Mouse (Mus musculus): ENCODE data around the gene Plpp4.

Gene Plpp4

GRCm38 (mm10) chr7:129303356-129303755 lies 46.5 kb downstream of the Plpp4 start:
- DNase-seq (ENCODE audit: low spot score), result no peak

- no peak for DNase-seq (ENCODE audit: low spot score)
These were observed 50.4 kb downstream of the Plpp4 start for GRCm38 (mm10) chr7:129307042-129307825.

DNA sequence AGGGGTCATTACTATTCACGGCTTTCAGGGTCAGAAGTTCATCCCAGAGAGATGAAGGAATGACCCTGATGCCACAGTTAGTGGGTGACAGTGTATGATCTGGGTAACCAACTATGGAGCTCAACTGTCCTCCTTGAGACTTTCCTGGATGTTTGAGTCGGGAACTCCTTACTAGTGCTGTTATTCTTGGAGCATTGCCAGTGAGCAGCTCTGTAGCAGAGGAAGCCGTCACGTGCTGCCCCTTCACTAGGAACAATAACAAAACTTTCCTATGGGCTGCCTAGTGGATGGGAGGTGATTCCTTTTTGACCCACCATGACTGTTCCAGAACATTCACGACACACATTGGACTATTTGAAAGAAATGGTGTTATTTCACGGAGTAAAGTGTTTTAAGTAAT lies 51.8 kb downstream of the Plpp4 start:
- no peak for DNase-seq (ENCODE audit: low spot score)

- no peak for DNase-seq (ENCODE audit: low spot score)
These were observed 55.7 kb downstream of the Plpp4 start for GRCm38 (mm10) chr7:129312521-129312920.

- no peak for DNase-seq (ENCODE audit: low spot score)
These were observed 57.1 kb downstream of the Plpp4 start for GRCm38 (mm10) chr7:129313969-129314368.

DNA sequence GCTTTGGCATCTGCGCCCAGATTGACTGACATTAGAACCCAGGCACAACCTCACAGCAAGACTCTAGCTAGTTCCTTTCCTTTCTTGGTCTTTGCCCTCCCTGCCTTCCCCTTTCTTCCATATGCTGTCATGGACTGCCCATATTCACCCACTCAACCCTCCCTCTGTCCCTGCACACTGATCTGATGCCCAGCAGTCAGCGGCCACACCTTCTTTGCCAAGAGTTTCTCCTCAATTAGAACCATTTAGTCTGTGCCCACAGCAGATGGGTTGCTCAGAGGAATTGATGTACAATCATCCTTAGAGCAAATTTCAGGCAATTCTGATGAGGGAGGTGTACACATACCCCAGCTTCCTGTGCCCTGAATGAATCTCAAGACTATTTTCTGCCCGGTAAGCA lies 83.3 kb downstream of the Plpp4 start:
- no peak for DNase-seq (ENCODE audit: low spot score)

DNA sequence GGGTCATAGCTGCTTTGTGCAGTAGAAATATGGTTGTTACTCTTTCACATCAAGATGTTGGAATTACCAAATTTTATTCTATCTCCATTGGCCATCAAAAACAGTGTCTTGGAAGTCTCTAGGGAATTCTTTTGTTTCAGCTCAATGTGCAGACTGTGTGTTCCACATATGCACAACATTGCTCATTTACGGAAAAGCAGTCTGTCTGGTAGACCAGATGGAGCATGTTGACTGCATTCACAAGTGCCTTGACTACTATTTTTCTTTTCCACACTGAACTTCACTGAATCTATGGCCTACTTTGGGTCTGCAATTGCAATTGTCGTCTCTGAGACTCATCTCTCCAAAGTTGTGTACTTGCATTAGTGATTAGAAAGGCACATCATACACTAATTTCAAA lies 98.7 kb downstream of the Plpp4 start:
- no peak for DNase-seq (ENCODE audit: low spot score)

DNA sequence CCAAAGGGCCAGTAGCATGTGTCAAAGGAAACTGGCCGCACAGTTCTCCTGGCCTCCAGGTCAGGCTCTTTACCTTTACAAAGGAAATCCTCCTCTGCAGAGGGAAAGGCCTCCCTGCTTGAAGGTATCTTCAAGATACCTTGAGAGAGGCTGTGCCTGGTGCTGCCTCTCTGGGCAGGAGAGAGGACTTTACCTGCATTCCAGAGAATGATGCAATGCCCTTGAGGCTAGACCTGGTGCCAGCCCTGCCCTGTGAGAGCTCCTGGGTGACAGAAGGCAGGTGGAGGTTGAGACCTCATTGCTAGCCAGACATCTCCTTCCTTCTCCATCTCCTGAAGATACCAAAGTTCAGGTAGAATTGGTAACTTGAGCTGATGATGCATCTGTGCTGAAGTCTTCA lies 118.5 kb downstream of the Plpp4 start:
- DNase-seq (ENCODE audit: low spot score), result no peak

- DNase-seq (ENCODE audit: low spot score), result no peak
These were observed 128.3 kb downstream of the Plpp4 start for GRCm38 (mm10) chr7:129385149-129385548.

- no peak for DNase-seq (ENCODE audit: low spot score)
These were observed 136.1 kb downstream of the Plpp4 start for GRCm38 (mm10) chr7:129392835-129393489.

DNA sequence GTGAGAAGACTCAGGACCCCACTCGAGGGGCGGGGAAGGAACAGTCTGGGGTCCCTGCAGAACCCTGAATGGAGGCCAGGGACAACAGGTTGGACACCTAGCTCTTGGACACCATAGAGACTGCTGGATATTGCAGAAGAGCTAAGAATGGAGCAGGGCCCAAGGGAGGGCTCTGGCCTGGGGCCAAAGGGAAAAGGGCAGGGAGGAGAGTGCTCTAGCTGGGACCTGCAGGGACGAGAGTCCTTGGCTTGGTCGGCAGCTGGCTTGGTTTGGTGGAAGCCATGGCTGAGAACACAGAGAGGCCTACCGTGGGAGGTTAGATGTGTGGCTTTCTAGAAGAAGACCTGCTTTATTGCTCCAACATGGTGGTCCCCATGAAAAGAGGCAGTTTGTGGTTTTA lies 139.7 kb downstream of the Plpp4 start:
- no peak for DNase-seq (ENCODE audit: low spot score)

GRCm38 (mm10) chr7:129399071-129399470 lies 142.2 kb downstream of the Plpp4 start:
- DNase-seq (ENCODE audit: low spot score), result no peak

DNA sequence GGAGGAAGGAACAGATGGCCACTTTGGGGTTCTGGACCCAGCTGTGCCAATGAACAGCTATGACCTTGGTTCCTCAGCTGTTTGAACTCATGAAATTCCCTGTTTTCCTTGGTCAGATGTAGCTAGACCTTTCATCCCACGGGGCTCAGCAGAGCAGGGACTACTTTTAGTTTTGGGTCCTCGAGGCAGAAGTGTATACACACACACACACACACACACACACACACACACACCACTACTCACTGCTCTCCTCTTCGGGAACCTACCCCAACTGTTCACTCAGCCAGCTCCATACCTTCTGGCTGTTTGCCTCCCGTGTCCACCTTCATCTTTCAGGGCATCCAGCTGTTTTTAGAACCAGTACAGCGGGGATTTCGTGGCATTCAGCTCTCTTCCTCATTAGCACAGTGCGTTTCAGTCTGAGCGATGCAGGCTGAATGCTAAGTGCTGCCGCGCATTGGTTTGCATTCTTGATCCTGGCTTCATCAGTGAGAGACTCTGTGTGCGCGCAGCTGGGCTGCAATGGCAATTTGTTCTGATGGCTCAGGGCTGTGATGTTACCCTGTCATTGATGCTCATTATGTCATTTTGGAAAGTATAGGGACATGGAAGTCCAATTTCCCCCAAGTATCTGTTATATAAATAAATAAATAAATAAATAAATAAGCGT lies 146.0 kb downstream of the Plpp4 start:
- peak; percentile 25 for DNase-seq (ENCODE audit: low spot score)

- no peak for DNase-seq (ENCODE audit: low spot score)
These were observed 149.2 kb downstream of the Plpp4 start for GRCm38 (mm10) chr7:129406069-129406468.

GRCm38 (mm10) chr7:129412695-129413094 lies 155.9 kb downstream of the Plpp4 start:
- DNase-seq (ENCODE audit: low spot score), result no peak

- no peak for DNase-seq (ENCODE audit: low spot score)
These were observed 158.3 kb downstream of the Plpp4 start for GRCm38 (mm10) chr7:129415179-129415578.

DNA sequence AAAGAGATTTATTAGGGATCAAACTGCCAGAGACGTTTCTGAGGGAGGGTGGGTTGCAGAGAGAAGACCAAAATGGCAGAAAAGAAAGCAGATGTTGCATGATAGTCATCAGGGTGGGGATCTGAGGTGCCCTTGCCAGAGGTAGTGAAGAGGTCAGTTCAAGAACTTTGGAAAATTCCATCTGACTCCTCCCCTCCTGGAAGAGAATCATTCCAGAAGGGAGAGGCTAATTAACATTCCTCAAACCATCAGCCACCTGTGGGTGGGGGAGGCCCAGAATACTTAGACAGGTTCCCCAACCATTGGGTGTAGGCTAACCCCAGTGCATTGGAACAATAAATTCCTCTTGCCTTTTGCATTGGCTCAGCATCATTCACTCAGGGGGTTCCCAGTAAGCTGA lies 164.3 kb downstream of the Plpp4 start:
- no peak for DNase-seq (ENCODE audit: low spot score)

DNA sequence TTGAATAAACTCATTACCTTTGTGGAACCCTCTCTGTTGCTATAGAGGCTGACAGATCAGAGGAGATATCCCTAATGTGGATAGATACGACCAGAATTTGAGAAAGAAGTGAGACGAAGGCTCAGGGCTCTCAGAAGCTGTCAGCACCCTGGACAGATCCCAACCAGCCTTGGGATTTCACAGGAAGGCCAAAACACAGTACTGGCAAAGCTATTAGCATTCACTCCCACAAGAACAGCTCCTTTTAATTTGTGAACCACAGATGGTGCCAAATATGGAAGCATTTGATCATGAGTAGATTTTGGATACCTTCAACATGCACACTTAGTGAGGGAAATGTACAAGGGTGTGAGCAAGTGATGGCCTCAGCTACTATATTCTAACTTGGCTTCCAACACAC lies 168.7 kb downstream of the Plpp4 start:
- DNase-seq (ENCODE audit: low spot score), result no peak

DNA sequence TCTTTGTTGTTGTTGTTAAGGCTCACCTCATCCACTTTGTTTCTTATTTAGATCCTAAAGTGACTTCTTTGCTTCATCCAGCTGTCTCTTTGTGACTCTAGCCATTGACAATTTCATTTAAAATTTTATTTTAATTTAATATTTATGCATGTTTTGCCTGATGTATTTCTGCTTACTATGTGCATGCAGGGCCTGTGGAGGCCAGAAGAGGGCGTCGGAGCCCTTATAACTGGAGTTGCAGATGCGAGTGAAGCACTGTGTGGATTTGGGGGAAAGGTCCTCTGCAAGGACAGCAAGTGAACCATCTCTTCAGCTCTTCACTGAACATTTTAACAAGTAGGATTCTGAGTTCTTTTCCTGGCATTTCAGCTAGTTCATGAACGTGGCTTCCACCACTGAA lies 172.0 kb downstream of the Plpp4 start:
- no peak for DNase-seq (ENCODE audit: low spot score)

- no peak for DNase-seq (ENCODE audit: low spot score)
These were observed 173.1 kb downstream of the Plpp4 start for GRCm38 (mm10) chr7:129429903-129430302.

Data from left cerebral cortex, adult 11 months (tissue).